Mouse (Mus musculus): ENCODE results near the gene Spats2.
"Not testable (repeated sequence)": the region's sequence is repeated elsewhere in the genome, so short reads cannot be mapped to it uniquely, and the experiment has no call there.

The Spats2 gene

DNA sequence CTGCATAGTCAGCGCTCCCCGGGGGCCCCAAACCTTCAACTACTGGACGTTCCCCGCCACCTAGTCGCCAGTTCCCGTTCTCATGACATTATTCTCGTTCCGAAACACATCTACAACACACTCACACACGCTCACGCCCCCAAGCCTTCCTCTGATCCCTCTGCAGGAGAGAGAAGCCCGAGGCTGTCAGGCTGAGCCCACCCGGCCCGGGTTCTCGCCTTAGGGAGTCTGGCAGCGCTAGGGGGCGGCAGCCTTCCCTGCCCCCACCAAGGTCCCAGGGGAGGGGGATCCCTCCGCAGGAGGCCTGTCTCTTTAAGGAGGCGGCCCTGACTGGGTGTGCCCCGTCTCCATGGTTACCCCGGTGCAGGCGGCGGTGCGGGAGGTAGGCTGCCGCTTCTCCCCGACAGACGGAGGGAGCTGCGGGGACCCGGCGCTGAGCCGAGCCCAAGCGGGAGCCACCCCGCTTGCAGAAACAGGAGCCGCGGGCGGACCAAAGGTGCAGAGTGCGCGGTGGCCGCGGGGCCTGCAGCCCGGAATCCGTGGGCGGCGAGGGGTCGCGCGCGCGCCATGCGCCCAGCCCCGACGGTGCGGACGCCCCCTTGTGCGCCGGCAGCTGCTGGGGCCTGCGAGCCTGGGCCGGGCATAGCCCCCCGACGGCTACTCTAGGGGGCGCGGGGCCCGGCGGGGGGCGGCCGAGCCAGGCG is 98.6 kb downstream of the Spats2 start, which contains the start of gene Kcnh3:
Gene Kcnh3 (plus strand): TSS at position 654 of the 704 bp plus-strand sequence.
- DNase-seq (ENCODE audit: low read depth) = peak; percentile 28

DNA sequence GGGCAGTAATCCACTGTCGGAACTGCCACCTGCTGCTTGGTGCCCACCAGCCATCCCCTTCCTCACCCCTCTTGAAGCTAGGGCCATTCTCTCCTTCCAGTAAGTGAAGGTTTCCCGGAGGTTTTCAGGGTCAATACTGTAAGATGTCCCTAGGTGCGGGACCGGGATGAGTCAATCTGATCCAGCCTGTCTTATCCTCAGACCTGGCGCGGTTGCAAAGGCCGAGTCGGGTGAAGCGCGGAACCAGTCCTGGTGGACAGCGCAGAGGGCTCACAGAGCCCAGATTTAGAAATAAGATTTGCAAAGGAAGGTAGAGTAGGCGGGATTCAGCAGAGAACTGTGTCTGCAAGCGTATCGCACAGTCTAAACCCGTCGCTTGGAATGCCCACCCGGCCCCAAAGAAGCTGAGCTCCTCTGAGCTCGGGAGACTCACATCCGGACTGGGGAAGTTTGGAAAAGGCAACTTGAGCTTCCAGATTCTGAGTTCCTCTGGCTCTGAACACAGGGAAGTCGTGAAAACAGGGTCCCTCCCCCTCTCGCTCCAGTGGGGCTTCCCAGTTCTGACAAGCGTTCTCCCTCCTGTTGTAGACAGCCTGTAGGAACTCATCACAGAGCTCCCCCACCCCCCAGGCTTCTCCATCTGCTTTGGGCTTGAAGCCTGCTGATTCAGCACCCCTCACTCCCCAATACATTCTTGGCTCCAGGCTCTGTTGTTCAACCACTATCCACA is 99.5 kb downstream of the Spats2 start:
- peak; percentile 38 for DNase-seq (ENCODE audit: low read depth)

DNA sequence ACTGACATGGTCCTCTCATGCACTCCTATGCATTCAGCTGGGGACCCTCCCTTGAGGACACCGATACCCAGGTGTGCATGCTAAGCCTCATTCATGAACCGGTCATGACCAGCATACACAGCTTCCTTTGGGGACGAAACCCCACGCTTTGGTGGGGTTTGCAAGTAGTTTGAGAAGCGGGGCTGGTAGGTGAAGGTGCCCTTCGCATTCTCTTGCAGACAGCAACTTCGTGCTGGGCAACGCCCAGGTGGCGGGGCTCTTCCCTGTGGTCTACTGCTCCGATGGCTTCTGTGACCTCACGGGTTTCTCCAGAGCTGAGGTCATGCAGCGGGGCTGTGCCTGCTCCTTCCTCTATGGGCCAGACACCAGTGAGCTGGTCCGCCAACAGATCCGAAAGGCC is 100.4 kb downstream of the Spats2 start:
- no peak for DNase-seq (ENCODE audit: low read depth)

DNA sequence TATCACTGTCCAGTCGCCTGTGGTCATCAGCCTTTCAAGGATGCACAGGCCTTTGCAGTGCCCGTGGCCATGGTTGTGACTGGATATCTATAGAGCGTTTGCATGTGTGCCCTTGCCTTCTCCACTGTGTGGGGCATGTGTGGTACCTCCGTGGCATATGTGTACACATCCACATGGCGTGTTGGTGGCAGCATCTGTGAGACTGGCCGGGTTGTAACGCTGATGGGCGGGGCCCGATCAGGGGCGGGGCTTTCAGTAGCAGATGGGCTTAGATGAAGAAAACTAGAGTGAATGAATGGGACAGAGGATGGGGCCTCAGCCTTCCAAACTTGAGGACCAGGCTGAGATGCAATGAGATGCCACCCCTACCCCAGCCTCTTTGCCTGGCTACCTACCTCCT is 106.3 kb downstream of the Spats2 start:
- no peak for DNase-seq (ENCODE audit: low read depth)

DNA sequence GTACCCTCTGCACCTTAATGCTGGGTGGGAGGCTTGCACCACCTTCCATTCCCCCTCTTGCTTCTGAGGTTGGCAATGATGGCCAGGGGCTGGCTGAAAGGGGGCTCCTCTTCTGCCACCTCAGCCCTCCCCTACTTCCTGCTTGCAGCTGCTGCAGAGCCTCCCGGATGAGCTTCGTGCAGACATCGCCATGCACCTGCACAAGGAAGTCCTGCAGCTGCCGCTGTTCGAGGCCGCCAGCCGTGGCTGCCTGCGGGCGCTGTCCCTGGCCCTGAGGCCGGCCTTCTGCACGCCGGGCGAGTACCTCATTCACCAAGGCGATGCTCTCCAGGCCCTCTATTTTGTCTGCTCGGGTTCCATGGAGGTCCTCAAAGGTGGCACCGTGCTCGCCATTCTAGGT is 108.0 kb downstream of the Spats2 start:
- no peak for DNase-seq (ENCODE audit: low read depth)

DNA sequence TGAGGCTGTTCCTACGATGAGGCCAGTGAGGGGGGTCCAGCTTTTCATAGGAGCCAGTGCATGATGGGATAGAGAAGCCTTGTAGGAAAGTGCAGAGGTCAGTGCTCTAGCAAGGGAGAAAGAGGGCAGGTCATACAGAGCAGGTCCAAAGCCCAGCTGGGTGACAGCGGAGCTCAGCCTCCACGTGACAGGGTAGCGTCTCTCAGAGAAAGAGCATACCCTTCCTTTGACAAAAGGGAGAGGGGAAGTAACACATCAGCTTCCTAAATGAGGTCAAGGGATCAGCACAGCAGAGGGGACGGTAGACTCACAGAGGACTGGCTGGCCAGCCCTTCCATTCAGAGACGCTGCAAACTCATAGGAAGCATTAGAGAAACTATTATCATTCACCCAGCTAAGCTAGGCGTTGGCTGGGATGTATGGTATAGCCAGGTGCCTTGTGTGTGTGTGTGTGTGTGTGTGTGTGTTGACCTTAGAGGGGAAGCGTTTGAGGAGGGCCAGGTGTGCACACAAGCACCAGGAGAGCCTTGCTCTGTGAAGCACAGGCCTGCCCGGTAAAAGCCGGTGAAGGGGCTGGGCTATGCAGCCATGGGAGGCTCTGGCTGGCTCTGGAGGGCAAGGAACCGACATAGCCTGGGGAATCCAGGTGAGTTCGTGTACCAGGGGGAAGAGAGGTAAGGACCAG is 108.8 kb downstream of the Spats2 start:
- DNase-seq (ENCODE audit: low read depth) = no peak

DNA sequence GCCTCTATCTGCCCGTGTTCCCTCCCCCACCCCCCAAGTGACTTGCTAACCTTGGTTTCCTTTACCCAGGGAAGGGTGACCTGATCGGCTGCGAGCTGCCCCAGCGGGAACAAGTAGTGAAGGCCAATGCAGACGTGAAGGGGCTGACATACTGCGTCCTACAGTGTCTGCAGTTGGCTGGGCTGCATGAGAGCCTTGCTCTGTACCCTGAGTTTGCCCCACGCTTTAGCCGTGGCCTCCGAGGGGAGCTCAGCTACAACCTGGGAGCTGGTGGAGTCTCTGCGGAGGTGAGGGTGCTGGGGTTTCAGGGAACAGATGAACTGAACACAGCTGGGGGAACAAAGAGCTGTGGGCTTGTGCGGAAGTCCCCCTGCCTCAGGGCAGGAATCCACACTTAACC is 112.3 kb downstream of the Spats2 start:
- DNase-seq (ENCODE audit: low read depth) = no peak

DNA sequence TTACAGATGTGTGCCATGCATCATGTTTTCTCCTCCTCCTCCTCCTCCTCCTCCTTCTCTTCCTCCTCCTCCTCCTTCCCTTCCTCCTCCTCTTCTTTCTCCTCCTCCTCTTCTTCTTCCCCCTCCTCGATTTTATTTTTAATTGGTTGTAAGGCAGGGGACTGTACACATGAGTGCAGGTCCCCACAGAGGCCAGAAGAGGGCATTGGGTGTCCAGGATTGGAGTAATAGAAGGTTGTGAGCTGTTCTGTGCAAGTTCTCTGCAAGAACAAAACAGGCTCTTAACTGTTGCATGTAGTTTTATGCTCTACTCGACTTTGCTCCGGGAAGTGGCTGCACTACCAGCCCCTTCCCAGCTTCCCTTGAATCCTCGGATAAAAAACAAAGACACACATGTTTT is 114.4 kb downstream of the Spats2 start:
- DNase-seq (ENCODE audit: low read depth) = peak; percentile 54

DNA sequence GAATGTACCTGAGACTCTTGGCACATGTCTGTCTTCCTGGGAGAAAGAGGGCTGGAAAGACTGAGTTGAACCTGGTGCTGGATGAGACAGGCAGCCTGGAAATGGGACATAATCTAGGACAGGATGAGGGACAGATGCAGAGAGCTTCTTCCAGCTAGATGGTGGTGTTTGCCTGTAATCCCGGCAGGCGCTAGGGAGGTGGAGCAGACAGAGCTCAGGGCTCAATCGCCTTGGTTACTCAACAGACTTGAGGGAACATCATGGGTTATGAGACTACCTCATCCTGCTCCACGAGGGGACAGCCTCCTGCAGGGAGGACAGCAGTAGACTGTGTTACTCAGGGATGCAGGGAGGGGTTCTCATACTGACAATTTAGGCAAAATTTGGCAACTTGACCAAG is 115.5 kb downstream of the Spats2 start:
- no peak for DNase-seq (ENCODE audit: low read depth)

DNA sequence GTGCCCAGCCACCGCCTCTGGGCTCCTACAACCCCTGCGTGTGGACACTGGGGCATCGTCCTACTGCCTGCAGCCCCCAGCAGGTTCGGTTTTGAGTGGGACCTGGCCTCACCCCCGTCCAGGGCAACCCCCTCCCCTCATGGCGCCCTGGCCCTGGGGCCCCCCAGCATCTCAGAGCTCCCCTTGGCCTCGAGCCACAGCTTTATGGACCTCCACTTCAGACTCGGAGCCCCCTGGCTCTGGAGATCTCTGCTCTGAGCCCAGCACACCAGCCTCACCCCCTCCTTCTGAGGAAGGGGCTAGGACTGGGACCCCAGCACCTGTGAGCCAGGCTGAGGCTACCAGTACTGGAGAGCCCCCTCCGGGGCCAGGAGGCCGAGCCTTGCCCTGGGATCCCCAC is 116.3 kb downstream of the Spats2 start:
- DNase-seq (ENCODE audit: low read depth) = no peak

DNA sequence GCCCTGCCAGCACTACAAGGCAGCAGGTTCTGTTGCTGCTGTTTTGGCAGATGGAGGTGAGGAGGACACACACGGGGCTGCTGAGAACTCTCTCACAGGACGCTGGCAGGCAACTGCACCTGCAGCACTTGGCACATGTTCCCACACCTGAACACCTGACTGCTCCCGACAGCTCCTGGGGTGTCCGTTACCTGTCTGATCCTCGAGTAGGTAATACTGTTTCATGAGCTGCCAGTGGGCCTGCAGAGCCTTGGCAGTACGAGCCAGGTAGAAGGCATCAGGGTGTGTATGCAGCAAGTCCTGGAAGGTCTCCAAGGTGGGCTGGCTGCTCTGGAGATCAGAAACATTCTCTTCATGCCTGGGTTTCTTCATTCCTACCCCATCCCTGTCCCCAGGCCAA is 121.0 kb downstream of the Spats2 start:
- DNase-seq (ENCODE audit: low read depth) = not testable (repeated sequence)

DNA sequence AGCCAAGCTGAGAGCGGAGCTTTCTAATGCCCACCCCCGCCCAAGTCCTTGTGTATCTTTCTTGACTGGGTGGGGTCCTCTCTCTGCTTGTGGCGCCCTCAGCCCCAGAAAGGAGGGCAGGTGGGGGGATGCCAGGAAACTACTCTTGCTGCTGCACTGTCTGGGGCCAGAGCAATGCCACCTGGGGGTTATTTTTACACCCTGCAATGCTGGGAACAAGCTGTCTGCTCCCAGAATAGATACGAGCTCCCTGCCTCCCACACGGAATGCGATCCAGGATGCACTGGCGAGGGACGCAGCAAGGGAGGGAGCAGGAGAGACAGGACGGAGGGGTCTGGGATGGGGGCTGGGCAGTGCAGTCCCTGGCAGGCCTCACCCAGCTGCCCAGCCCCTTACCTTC is 123.3 kb downstream of the Spats2 start:
- DNase-seq (ENCODE audit: low read depth) = no peak

DNA sequence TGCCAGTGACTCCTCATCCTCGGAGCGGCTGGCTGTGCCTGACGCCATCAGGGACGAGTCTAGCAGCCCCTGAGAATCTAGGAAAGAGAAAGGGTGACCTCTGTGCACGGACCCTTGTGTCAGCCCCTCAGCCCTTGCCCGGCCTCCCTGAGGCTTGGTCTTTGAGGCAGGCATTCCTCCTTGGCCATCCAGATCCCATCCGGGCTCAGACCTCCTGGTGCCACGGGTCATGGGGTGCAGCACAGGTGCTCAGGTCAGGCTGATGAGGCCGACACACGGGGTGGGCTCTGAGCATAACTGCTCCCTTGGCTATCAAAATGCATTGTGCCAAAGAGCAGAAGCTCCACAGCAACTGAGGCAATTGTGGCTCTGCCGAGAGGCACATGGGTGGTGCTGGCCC is 124.2 kb downstream of the Spats2 start:
- DNase-seq (ENCODE audit: low read depth) = no peak

DNA sequence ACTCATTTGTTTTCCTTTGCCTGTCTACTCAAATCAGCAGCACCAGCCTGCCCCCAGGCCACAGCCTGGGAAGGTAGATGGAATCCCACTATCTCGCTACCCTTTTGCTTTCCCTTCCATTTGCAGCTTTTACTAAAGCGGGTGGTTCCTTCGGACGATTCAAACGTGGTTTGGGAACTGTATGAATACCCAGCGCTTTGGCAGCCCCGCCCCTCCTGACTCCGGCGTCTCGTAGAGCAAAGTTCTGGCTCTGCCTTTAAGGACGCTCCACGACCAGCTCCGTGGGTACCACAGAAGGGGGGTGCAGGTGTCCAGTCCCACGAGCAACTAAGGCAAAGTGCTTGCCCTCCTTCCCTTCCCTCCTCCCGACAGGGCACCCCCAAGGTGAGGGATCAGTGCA is 125.4 kb downstream of the Spats2 start:
- DNase-seq (ENCODE audit: low read depth) = peak; percentile 48

DNA sequence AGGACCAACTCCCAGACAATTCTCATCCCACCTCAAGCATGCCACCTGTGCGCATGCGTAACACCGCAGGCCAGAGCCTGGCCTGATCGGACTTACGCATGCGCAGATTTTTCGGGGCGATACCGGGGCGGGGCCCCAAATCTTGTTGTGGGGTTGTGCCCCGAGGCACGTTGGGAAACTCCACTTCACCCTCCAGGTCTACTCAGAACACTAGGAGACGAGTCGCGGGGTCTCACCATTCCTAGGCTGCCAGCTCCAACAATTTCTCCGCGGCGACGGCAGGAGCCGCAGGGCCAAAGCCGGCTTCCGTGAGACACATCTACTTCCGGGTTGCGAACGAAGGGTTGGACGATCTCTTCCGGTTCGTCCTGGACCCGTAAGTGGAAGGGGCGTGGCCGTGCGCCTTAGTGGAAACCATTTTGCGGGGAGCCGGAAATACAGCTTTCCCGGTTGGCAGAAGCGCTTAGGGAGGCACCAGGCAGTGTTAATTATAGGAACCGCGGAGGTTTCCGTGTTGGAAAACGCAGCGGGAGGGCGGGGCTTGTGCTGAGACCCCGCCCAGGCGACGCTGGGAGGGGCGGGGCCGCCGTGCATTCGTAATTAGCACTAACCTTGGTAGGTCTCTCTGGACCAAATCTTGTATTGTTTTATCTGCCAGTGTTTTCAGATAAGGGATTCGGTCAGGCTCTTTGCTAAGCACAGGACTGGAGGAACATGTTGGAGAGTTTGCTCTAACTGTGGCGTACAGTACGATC is 126.1 kb downstream of the Spats2 start, which contains the start of gene Mcrs1:
Gene Mcrs1 (minus strand): TSS at position 336 of the 755 bp plus-strand sequence.
- DNase-seq (ENCODE audit: low read depth) = peak; percentile 99

DNA sequence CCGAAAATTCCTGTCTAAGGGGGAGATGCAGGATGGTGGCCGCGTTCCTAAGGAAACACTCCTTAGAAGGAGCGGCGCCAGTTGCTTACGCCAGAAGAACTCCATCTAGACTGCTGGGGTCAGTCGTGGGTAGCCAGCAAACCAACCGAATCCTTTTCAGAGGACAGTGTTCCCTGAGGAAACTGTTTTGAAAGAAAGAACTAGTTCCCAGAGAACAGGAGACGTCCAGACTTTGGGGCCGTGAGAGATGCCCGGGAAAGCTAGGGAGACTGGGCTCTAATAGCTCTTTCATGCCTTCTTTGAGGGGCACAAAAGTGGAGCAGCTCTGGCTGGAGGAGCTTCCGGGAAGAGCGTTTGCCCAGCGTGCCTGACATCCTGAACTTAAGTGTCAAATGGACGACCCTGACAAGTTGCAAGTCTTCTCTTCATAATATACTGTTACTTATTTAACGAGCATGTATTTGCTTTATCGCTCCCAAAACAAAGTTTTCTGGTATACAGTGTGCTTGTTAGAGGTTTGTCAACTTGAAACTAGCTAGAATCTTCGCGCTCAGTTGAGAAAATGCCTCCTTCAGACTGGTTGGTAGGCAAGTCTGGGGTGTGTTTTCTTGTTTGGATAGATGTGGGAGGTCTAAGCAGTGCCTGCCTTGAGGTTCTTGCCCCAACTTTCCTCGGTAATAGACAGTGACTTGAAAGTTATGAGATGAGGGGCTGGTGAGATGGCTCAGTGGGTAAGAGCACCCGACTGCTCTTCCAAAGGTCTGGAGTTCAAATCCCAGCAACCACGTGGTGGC is 126.9 kb downstream of the Spats2 start:
- peak; percentile 88 for DNase-seq (ENCODE audit: low read depth)

DNA sequence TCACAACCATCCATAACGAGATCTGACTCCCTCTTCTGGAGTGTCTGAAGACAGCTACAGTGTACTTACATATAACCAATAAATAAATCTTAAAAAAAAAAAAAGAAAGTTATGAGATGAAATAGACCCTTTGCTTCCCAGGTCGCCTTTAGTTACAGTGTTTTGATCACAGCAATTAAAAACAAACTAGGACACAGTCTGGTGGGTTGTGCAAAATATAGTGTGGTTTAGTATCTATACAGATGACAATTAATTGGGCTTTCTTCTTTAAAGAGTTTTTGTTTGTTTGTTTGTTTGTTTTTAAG is 127.4 kb downstream of the Spats2 start:
- DNase-seq (ENCODE audit: low read depth) = not testable (repeated sequence)

DNA sequence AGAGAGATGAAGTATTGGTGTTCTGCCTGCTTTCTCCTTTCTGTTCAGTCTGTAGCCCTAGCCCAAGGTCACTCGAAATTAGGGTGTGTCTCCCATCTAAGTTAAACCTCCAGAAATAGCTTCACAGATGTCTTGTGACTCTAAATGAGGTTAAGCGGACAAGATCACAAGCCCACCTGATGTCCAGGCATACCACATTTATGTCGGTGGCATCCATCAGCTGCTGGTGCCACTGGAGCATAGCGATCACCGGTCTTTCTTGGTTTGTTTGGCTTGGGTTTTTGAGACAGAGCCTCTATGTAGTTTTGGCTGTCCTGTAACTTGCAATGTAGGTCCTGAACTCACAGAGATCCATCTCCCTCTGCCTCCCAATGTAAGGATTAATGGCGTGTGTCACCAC is 128.1 kb downstream of the Spats2 start:
- no peak for DNase-seq (ENCODE audit: low read depth)

DNA sequence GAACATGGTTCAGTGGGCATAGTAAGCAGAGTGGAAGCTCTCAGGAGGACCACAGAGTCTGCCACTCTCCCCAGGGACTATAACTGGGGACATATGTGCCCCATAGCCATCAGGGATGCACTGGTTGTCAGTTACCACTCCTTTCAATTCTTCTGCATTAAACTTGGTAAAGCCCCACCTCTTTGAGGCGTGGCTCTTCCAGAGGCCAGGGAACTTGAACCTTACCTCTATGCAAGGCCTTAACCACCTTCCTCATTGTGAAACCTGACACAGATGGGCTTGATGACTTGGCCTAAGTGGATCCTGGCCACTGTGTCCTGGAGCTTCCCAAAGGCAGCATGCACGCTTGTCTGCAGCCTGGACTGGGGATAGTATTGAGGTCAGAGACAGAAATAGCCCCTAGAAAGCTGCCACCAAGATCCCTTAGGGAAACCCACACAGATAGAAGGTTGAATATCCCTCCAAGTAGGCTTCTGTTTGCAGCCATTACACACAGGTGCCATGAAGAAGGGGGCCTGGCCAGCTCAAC is 128.8 kb downstream of the Spats2 start:
- no peak for DNase-seq (ENCODE audit: low read depth)

DNA sequence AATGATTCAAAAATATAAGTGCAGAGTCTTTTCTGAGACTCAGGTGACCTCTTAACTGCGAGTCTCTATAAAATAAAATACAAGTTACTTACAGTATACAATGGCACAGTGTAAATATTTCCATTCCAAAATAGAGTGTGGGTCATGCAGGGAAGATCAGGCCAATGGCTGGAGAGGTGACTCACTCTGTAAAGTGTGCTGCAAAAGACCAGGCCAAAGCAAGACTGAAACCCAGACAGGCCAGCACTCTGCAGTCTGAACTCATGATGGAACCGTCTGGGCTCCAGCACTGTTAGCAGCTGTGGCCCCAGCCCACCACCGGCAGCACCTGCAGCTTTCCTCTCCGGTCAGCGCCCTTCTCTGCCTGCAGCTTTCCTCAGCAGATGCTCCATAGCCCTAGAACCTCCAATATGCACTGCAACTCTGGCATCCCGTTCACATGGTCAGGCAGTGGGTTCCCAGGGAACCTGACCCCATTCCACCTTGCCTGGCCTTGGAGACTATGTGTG is 129.6 kb downstream of the Spats2 start:
- peak; percentile 67 for DNase-seq (ENCODE audit: low read depth)

DNA sequence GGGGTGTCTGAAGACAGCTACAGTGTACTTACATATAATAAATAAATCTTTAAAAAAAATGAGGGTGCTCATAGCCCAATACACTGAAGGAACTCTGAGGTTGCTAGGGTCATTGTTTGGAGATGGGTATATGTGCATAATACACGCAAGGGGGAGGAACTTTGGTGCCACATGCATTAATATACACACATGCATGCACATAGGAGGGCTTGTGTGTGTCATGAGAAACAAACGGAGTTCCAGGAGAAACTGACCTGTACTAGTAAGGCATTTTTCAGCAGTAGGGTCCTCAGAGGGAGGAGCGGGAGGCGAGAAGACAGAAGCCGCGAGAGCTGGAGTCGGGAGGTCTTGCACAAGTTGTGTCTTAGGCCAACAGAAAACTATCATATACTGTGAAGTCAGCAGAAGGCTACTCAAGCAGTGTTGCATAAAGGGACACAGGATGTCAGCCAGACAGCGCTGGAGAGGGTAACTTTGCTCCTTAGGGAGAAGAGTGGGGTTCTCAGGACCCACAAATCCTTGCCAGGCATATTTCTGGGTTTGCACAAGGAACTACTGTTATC is 133.5 kb downstream of the Spats2 start:
- DNase-seq (ENCODE audit: low read depth) = no peak

Data from NIH3T3 (cell line).